34 mouse cellular contexts compared by ENCODE assay signal in genomic region chr3:128126664-128127063, GRCm38 (mm10).
DNase-seq lines count a peak whose midpoint lies in the region; ATAC-seq and TF ChIP-seq lines count a peak whose summit lies in the region.
"Had no signal": no experiment of that assay in that cellular context is flagged by ENCODE, and none has a peak within 500 bp of the region (broad histone marks: within the 10 kb centered on the region; RNA-seq: fewer than 3 reads in every experiment).

No protein-coding gene starts in this region.

- no peak for TF ChIP-seq EP300 in lung, postnatal 0 days (IDR thresholded peaks at IDR 0.05)
- no peak for TF ChIP-seq EP300 in MEL (IDR thresholded peaks at IDR 0.05; ENCODE audit: low read depth in 1 of 2, low read length in 2 of 2)

- H3K9ac ChIP-seq in lung, postnatal 0 days (replicated peaks; ENCODE audit: low read depth): no peak overlapping the region
- H3K9ac ChIP-seq in MEL (ENCODE audit: control insufficient read depth, low read depth, low read length, poor library complexity, severe bottlenecking): no peak overlapping the region
- H3K9ac ChIP-seq in intestine, embryonic 15.5 days: no peak overlapping the region
- H3K9ac ChIP-seq in hindbrain, embryonic 14.5 days: no peak overlapping the region
- H3K9ac ChIP-seq: hindbrain, embryonic 15.5 days; limb, embryonic 15.5 days; liver, embryonic 13.5 days; neural tube, embryonic 12.5 days; stomach, embryonic 15.5 days had no signal

- no peak overlapping the region for H3K27ac ChIP-seq in lung, postnatal 0 days (ENCODE audit: low read length)
- H3K27ac ChIP-seq in MEL (ENCODE audit: control insufficient read depth, low read depth, low read length): no peak overlapping the region
- no peak overlapping the region for H3K27ac ChIP-seq in intestine, embryonic 15.5 days
- H3K27ac ChIP-seq in hindbrain, embryonic 14.5 days: no peak overlapping the region
- H3K27ac ChIP-seq: hindbrain, embryonic 15.5 days; limb, embryonic 10.5 days; limb, embryonic 15.5 days; liver, embryonic 13.5 days; neural tube, embryonic 12.5 days; stomach, embryonic 15.5 days had no signal

- TF ChIP-seq CTCF in lung, postnatal 0 days (IDR thresholded peaks at IDR 0.05): no peak
- TF ChIP-seq CTCF in MEL (IDR thresholded peaks at IDR 0.05 in 2 of 3, conservative IDR thresholded peaks at IDR 0.05 in 1 of 3; ENCODE audit: control insufficient read depth in 1 of 3, insufficient read depth in 1 of 3, low read depth in 2 of 3, low read length in 3 of 3, poor library complexity in 1 of 3, severe bottlenecking in 1 of 3): no peak

- no peak overlapping the region for H3K4me2 ChIP-seq in lung, postnatal 0 days (replicated peaks; ENCODE audit: low read depth, low read length)
- H3K4me2 ChIP-seq in intestine, embryonic 15.5 days (replicated peaks): no peak overlapping the region
- H3K4me2 ChIP-seq in hindbrain, embryonic 14.5 days (replicated peaks): no peak overlapping the region
- H3K4me2 ChIP-seq: heart, embryonic 11.5 days; hindbrain, embryonic 15.5 days; limb, embryonic 15.5 days; liver, embryonic 13.5 days; midbrain, embryonic 11.5 days; neural tube, embryonic 12.5 days; stomach, embryonic 15.5 days had no signal

- no peaks in the 10 kb centered on the region for H3K4me1 ChIP-seq in lung, postnatal 0 days (ENCODE audit: insufficient read depth, low read depth, low read length)
- no peaks in the 10 kb centered on the region for H3K4me1 ChIP-seq in MEL (ENCODE audit: control insufficient read depth in 1 of 2, insufficient read depth in 2 of 2, low read length in 2 of 2)
- no peaks in the 10 kb centered on the region for H3K4me1 ChIP-seq in intestine, embryonic 15.5 days (replicated peaks)
- H3K4me1 ChIP-seq in hindbrain, embryonic 14.5 days (replicated peaks; ENCODE audit: control insufficient read depth, insufficient read depth, low read length): no peaks in the 10 kb centered on the region
- H3K4me1 ChIP-seq: hindbrain, embryonic 15.5 days; limb, embryonic 10.5 days; limb, embryonic 15.5 days; liver, embryonic 13.5 days; neural tube, embryonic 12.5 days; stomach, embryonic 15.5 days had no signal

- no peaks in the 10 kb centered on the region for H3K9me3 ChIP-seq in lung, postnatal 0 days (ENCODE audit: low read length)
- H3K9me3 ChIP-seq in MEL (replicated peaks; ENCODE audit: insufficient read depth, low read length): no peaks in the 10 kb centered on the region
- no peaks in the 10 kb centered on the region for H3K9me3 ChIP-seq in intestine, embryonic 15.5 days
- no peaks in the 10 kb centered on the region for H3K9me3 ChIP-seq in hindbrain, embryonic 14.5 days (ENCODE audit: control insufficient read depth, low read length)
- H3K9me3 ChIP-seq: G1E; hindbrain, embryonic 15.5 days; limb, embryonic 10.5 days; limb, embryonic 15.5 days; liver, embryonic 13.5 days; neural tube, embryonic 12.5 days; stomach, embryonic 15.5 days had no signal

- no peak for ATAC-seq in lung, postnatal 0 days
- peak; percentile 99 for ATAC-seq in megakaryocyte progenitor cell, adult 5-6 weeks (replicated peaks; ENCODE audit: poor library complexity)
- ATAC-seq in intestine, embryonic 15.5 days: no peak
- no peak for ATAC-seq in hindbrain, embryonic 14.5 days (ENCODE audit: low FRiP score)
- ATAC-seq: activated CD4-positive, CD25-positive, alpha-beta regulatory T cell, adult 4 months; forebrain, embryonic 16.5 days; inflammation-experienced regulatory T-cells, adult 6 months; midbrain, embryonic 16.5 days had no signal

- no peaks in the 10 kb centered on the region for H3K36me3 ChIP-seq in lung, postnatal 0 days (ENCODE audit: insufficient read depth, low read length)
- no peaks in the 10 kb centered on the region for H3K36me3 ChIP-seq in MEL (ENCODE audit: control insufficient read depth in 1 of 2, insufficient read depth in 2 of 2, low read length in 2 of 2)
- H3K36me3 ChIP-seq in intestine, embryonic 15.5 days: no peaks in the 10 kb centered on the region
- H3K36me3 ChIP-seq in hindbrain, embryonic 14.5 days (replicated peaks; ENCODE audit: control insufficient read depth, insufficient read depth): no peaks in the 10 kb centered on the region
- H3K36me3 ChIP-seq: G1E; hindbrain, embryonic 15.5 days; limb, embryonic 10.5 days; limb, embryonic 15.5 days; liver, embryonic 13.5 days; neural tube, embryonic 12.5 days; stomach, embryonic 15.5 days had no signal

- no peak for TF ChIP-seq POLR2A in MEL (IDR thresholded peaks at IDR 0.05; ENCODE audit: control insufficient read depth in 1 of 2, insufficient read depth in 1 of 2, low read depth in 1 of 2, low read length in 2 of 2, poor library complexity in 1 of 2)

- no peaks in the 10 kb centered on the region for H3K79me2 ChIP-seq in MEL (ENCODE audit: control insufficient read depth, insufficient read depth, low read length, poor library complexity)

- 31% methylated on average over 3 of the region's 3 CpGs for WGBS in lung, postnatal 0 days
- 62% methylated on average over 3 of the region's 3 CpGs for WGBS in intestine, embryonic 15.5 days
- WGBS in hindbrain, embryonic 14.5 days: 57% methylated on average over 3 of the region's 3 CpGs

- DNase-seq in lung, postnatal 36 days: peak; percentile 24
- DNase-seq in lung, postnatal 0 days (ENCODE audit: low spot score): no peak
- DNase-seq in MEL (ENCODE audit: low read depth, low spot score): peak; percentile 24
- peak; percentile 17 for DNase-seq in c-Kit-positive CD71-negative TER-119-negative erythroid progenitor cells, embryonic 14.5 days (ENCODE audit: low read depth)
- no peak for DNase-seq in kidney, adult 18-20 months
- DNase-seq in hindbrain, embryonic 14.5 days (ENCODE audit: low spot score): no peak
- DNase-seq: adrenal gland, adult 2 months; adrenal gland, postnatal 36 days; cerebellum, adult 11 months; cerebellum, adult 9-11 months; gastrocnemius, postnatal 14 days; heart, adult 18-20 months; heart, postnatal 4 days; kidney, adult 8-10 months; kidney, postnatal 10 days; liver, embryonic 13.5 days; lung, adult 18-20 months; lung, postnatal 10 days; thymus, postnatal 25 days had no signal

- no peak overlapping the region for H3K4me3 ChIP-seq in lung, postnatal 0 days (ENCODE audit: low read depth, low read length)
- no peak overlapping the region for H3K4me3 ChIP-seq in MEL (ENCODE audit: control insufficient read depth in 1 of 2, insufficient read depth in 1 of 2, low read depth in 2 of 2, low read length in 2 of 2)
- H3K4me3 ChIP-seq in intestine, embryonic 15.5 days (replicated peaks): no peak overlapping the region
- H3K4me3 ChIP-seq in hindbrain, embryonic 14.5 days (replicated peaks; ENCODE audit: low read length): no peak overlapping the region
- H3K4me3 ChIP-seq: erythroblast, embryonic 14.5 days; hindbrain, embryonic 15.5 days; limb, embryonic 10.5 days; limb, embryonic 15.5 days; liver, embryonic 13.5 days; neural tube, embryonic 12.5 days; stomach, embryonic 15.5 days had no signal

- no peaks in the 10 kb centered on the region for H3K27me3 ChIP-seq in lung, postnatal 0 days (replicated peaks; ENCODE audit: insufficient read depth, low read length)
- H3K27me3 ChIP-seq in MEL (ENCODE audit: control insufficient read depth in 1 of 2, insufficient read depth in 2 of 2, low read length in 2 of 2): no peaks in the 10 kb centered on the region
- H3K27me3 ChIP-seq in intestine, embryonic 15.5 days (replicated peaks): no peaks in the 10 kb centered on the region
- H3K27me3 ChIP-seq in hindbrain, embryonic 14.5 days (ENCODE audit: control insufficient read depth, insufficient read depth, low read length): no peaks in the 10 kb centered on the region
- H3K27me3 ChIP-seq: hindbrain, embryonic 15.5 days; limb, embryonic 15.5 days; liver, embryonic 13.5 days; neural tube, embryonic 12.5 days; stomach, embryonic 15.5 days had no signal

- no peak for TF ChIP-seq RAD21 in MEL (IDR thresholded peaks at IDR 0.05; ENCODE audit: low read depth, low read length)

TF ChIP-seq in MEL, 35 proteins besides CTCF, POLR2A, EP300 and RAD21:
- no peak for TF ChIP-seq KAT2A (conservative IDR thresholded peaks at IDR 0.05; ENCODE audit: low read depth, low read length)
- no peak for TF ChIP-seq RCOR1 (IDR thresholded peaks at IDR 0.05; ENCODE audit: low read depth, low read length)
- TF ChIP-seq ELF1 (IDR thresholded peaks at IDR 0.05; ENCODE audit: low read depth, low read length): no peak
- no peak for TF ChIP-seq MAFK (IDR thresholded peaks at IDR 0.05; ENCODE audit: borderline replicate concordance, low read depth, low read length)
- TF ChIP-seq ETS1 (IDR thresholded peaks at IDR 0.05; ENCODE audit: low read depth, low read length): no peak
- TF ChIP-seq NRF1 (IDR thresholded peaks at IDR 0.05; ENCODE audit: insufficient read depth, low read depth, low read length, poor library complexity, severe bottlenecking): no peak
- no peak for TF ChIP-seq BHLHE40 (IDR thresholded peaks at IDR 0.05; ENCODE audit: borderline replicate concordance, low read depth, low read length)
- no peak for TF ChIP-seq MAZ (IDR thresholded peaks at IDR 0.05; ENCODE audit: low read depth, low read length)
- no peak for TF ChIP-seq CHD2 (IDR thresholded peaks at IDR 0.05; ENCODE audit: low read length)

Comparison
In these comparisons a context has a peak if more than half of its experiments do, and no peak if none do; other contexts are left out.
1. DNase-seq: peak in lung, postnatal 36 days (single experiment), MEL (single experiment) and c-Kit-positive CD71-negative TER-119-negative erythroid progenitor cells, embryonic 14.5 days (single experiment); none in lung, postnatal 0 days (single experiment), kidney, adult 18-20 months (single experiment) and hindbrain, embryonic 14.5 days (single experiment).